Mouse (Mus musculus) heart, postnatal 0 days (tissue): Measurements from ENCODE around the gene Rp9.

Source experiments
- CTCF ChIP-seq: IDR thresholded peaks from 2 replicates; pipeline ENCODE4 v1.5.1; 2016; ENCODE audit warnings: antibody characterized with exemption, control low read depth, low read depth
- EP300 ChIP-seq: IDR thresholded peaks from 2 replicates; pipeline ENCODE4 v1.6.1; 2016; ENCODE audit warnings: antibody characterized with exemption, low read depth

- TF ChIP-seq CTCF (no peak), EP300 (no peak)
Measured at GRCm38 (mm10) chr9:22385890-22386289, 83.7 kb downstream of the Rp9 start.
